Mouse (Mus musculus): ENCODE measurements around the gene Gpr84. TPM values are rescaled to one million over a fixed set of nuclear protein-coding genes. Genes with fewer than 3 reads are reported as not detected.
A peak's percentile ranks its signal among the peaks of the same experiment; 100 is the strongest.

Gpr84 gene
- polyA plus RNA-seq, 1 experiment from 2014 or later, result 0.26 TPM

DNA sequence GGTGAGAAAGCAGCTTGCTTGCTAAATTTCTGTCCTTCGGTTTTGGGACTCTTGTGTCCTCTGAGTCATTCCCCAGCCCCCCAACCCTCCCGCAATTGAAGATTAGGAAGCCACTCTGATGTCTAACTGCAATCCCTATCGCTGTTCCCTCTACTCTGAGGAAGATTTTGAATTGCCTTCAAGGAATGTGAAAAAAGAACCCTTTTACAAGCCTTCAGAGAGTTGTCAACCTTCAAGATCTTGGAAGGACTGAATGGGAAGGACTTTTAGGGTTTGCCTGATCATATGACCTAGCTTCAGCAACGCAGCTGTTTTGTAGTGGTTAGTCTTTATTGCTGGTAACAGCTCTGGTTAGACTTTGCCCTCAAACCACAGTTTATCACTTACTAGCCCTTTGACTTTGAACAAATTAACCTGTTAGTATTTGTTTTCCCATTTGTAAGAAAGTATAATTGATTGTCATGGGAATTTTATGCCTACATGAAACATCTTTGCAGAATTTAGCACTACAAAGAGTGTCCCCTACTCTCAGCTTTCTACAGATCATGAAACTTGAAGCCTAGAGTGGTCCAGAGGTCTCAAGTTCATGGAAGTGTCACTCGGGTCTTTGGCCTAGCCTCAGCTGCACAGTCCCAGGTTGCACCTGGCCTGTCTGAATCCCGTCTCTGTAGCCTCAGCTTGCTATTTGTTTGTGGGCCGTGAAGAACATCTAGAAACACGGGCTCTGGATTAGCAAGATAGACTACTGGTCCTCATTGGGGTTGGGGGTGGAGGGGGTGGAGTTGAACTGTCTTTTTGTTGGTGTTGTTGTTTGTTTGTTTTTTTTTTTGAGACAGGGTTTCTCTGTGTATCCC is 4.4 kb downstream of the Gpr84 start:
- Histone ChIP-seq H3K4me2 (ENCODE audit: low read length) (peak overlapping the region; percentile 81), H3K4me1 (ENCODE audit: control insufficient read depth, insufficient read depth, low read length) (peaks cover 58% of the 10 kb centered on the region), H3K27ac (replicated peaks; ENCODE audit: low read depth, low read length) (peak overlapping the region; percentile 99), H3K9ac (replicated peaks; ENCODE audit: low read length) (peak overlapping the region; percentile 76), H3K9me3 (ENCODE audit: control insufficient read depth, low read length) (no peaks in the 10 kb centered on the region), H3K4me3 (replicated peaks; ENCODE audit: low read depth, low read length) (peak overlapping the region; percentile 36), H3K27me3 (ENCODE audit: control insufficient read depth, insufficient read depth, low read length) (no peaks in the 10 kb centered on the region; the same call in 1 of the 2 replicates), H3K36me3 (ENCODE audit: control insufficient read depth, insufficient read depth, low read length) (no peaks in the 10 kb centered on the region)
- no peak for ATAC-seq (ENCODE audit: low FRiP score, low TSS enrichment)
- no peak for DNase-seq
- WGBS, result 29% methylated on average over 8 of the region's 8 CpGs

DNA sequence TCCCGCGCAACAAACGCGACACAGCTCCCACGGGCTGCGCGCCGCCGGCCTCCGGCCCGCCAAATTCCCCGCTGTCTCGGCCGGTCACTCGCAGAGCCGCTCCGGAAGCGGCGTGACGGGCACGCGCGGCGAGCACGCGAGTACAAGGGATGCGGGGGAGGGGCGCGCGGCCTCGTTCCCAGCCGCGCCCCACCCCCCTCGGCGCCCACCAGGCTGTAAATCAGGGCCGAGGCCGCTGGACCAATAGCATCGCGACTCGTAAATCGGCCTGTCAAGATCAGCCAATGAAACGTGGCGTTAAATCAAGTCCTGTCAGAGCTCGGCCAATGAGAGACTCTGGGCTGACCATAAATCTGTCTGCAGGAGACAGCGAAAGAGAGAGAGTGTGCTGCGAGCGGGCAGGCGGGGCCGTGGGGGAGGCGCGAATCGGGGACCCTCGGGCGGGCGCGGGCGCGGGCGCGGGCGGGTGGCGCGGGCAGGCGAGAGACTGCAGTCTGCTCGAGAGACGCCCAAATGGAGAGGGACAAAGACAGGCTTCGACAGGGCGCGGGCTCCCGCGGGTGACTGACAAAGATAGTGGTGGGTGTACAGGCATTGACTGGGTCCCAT is 5.2 kb downstream of the Gpr84 start:
- H3K36me3 ChIP-seq (ENCODE audit: control insufficient read depth, insufficient read depth, low read length), result no peaks in the 10 kb centered on the region
- peak overlapping the region; percentile 81 for H3K4me2 ChIP-seq (ENCODE audit: low read length)
- no peaks in the 10 kb centered on the region; the same call in 1 of the 2 replicates for H3K27me3 ChIP-seq (ENCODE audit: control insufficient read depth, insufficient read depth, low read length)
- no peaks in the 10 kb centered on the region for H3K9me3 ChIP-seq (ENCODE audit: control insufficient read depth, low read length)
- ATAC-seq (ENCODE audit: low FRiP score, low TSS enrichment), result peak; percentile 95
- H3K4me3 ChIP-seq (replicated peaks; ENCODE audit: low read depth, low read length), result peak overlapping the region; percentile 42
- DNase-seq, result peak; percentile 99
- H3K27ac ChIP-seq (replicated peaks; ENCODE audit: low read depth, low read length), result peak overlapping the region; percentile 99
- peaks cover 66% of the 10 kb centered on the region for H3K4me1 ChIP-seq (ENCODE audit: control insufficient read depth, insufficient read depth, low read length)
- H3K9ac ChIP-seq (replicated peaks; ENCODE audit: low read length), result peak overlapping the region; percentile 76
- under 1% methylated on average over 71 of the region's 71 CpGs for WGBS

DNA sequence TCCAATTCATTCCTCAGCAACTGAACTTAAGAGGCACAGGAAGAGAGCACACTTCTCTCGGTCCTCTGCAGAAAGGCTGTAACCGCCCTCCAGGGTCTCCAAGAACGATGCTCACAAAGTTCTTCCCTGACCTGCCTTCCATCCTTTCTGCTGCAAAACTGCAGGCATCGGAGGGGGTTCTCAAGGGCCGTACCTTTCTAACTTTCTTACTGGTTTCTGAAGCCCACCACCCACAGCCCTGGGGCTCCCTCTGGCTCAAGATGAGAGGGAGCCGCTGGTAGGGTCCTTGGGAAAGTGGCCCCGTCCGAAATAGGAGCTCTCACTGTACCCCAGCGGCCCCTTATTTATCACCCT is 5.8 kb downstream of the Gpr84 start:
- Histone ChIP-seq H3K27me3 (ENCODE audit: control insufficient read depth, insufficient read depth, low read length) (no peaks in the 10 kb centered on the region; the same call in 1 of the 2 replicates), H3K9me3 (ENCODE audit: control insufficient read depth, low read length) (no peaks in the 10 kb centered on the region), H3K27ac (replicated peaks; ENCODE audit: low read depth, low read length) (peak overlapping the region; percentile 98), H3K4me3 (replicated peaks; ENCODE audit: low read depth, low read length) (peak overlapping the region; percentile 42), H3K4me2 (ENCODE audit: low read length) (peak overlapping the region; percentile 81), H3K36me3 (ENCODE audit: control insufficient read depth, insufficient read depth, low read length) (no peaks in the 10 kb centered on the region), H3K4me1 (ENCODE audit: control insufficient read depth, insufficient read depth, low read length) (peaks cover 70% of the 10 kb centered on the region), H3K9ac (replicated peaks; ENCODE audit: low read length) (peak overlapping the region; percentile 74)
- 2% methylated on average over 9 of the region's 9 CpGs for WGBS
- DNase-seq, result peak; percentile 52
- no peak for ATAC-seq (ENCODE audit: low FRiP score, low TSS enrichment)

DNA sequence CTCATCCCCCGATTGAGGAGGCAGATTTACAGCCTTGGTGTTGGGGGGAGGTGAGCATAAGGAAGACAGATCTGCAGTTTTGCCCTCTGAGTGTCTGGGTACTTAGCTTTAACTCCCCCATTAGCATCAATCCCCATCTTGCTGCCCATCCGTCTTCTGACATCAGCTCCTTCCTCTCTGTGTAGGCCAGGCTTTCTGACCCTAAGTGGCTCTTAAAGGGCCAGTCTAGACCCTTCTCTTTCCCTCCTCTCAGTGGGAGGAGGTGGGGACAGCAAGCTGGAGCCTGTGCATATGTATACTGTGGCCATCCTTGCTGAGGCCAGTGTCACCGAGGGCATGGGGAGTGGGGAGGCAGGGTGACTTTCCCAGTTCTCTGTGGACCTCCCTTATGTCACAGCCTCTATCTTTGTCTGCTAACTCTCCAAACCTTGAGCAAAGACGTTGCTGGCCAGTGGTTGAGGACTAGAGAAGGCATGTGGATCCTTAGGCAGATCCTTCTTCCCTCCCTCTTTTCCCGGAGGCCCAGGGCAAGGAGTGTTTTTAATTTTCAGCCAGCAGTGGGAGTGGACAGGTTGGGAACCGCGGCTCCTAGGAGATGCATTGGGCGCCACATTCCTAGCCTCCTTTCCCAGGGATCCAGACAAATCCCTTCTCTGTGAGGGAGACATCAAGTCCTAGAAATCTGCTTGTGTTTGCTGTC is 6.3 kb downstream of the Gpr84 start:
- no peak for DNase-seq
- Histone ChIP-seq H3K9me3 (ENCODE audit: control insufficient read depth, low read length) (no peaks in the 10 kb centered on the region), H3K27me3 (ENCODE audit: control insufficient read depth, insufficient read depth, low read length) (no peaks in the 10 kb centered on the region; the same call in 1 of the 2 replicates), H3K4me1 (ENCODE audit: control insufficient read depth, insufficient read depth, low read length) (peaks cover 75% of the 10 kb centered on the region), H3K9ac (replicated peaks; ENCODE audit: low read length) (peak overlapping the region; percentile 74), H3K4me3 (replicated peaks; ENCODE audit: low read depth, low read length) (peak overlapping the region; percentile 42), H3K27ac (replicated peaks; ENCODE audit: low read depth, low read length) (peak overlapping the region; percentile 98), H3K36me3 (ENCODE audit: control insufficient read depth, insufficient read depth, low read length) (no peaks in the 10 kb centered on the region), H3K4me2 (ENCODE audit: low read length) (peak overlapping the region; percentile 81)
- ATAC-seq (ENCODE audit: low FRiP score, low TSS enrichment), result no peak
- WGBS, result 8% methylated on average over 8 of the region's 8 CpGs

DNA sequence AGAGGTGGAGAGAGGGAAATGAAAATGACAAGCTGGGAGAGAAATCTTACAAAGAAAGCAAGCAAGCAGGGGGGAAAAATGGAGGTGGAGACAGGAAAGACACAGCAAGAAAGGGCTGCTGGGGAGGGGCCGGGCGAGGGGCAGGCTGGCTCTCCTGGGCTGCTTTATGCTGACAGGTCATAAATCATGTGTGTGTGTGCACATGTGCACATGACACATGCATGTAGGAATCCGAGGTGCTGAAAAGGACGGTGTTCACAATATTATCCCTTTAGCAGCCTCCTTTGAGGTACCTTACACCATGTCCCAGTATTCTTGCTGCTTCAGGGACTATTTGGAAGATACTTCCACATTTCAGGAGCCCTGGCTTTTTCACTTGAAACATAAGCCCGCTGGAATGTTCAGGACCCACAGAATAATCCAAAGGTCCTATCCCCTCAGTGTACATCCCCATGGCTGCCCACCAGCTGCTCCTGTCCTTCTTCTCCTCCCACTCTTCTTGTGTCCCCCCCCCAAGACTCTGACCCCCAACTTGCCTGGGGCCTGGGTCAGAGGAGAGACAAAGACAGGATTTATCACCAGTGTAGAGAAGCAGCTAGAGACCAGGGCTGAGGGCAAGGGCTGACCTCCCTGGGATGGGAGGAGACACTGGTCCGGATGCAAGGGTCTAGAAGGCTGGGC is 7.9 kb downstream of the Gpr84 start:
- Histone ChIP-seq H3K36me3 (ENCODE audit: control insufficient read depth, insufficient read depth, low read length) (no peaks in the 10 kb centered on the region), H3K27ac (replicated peaks; ENCODE audit: low read depth, low read length) (peak overlapping the region; percentile 98), H3K4me1 (ENCODE audit: control insufficient read depth, insufficient read depth, low read length) (peaks cover 85% of the 10 kb centered on the region), H3K9ac (replicated peaks; ENCODE audit: low read length) (no peak overlapping the region; the same call in 1 of the 2 replicates), H3K4me2 (ENCODE audit: low read length) (no peak overlapping the region), H3K27me3 (ENCODE audit: control insufficient read depth, insufficient read depth, low read length) (no peaks in the 10 kb centered on the region), H3K4me3 (replicated peaks; ENCODE audit: low read depth, low read length) (no peak overlapping the region), H3K9me3 (ENCODE audit: control insufficient read depth, low read length) (no peaks in the 10 kb centered on the region)
- DNase-seq (no peak), ATAC-seq (ENCODE audit: low FRiP score, low TSS enrichment) (no peak)
- WGBS, result 41% methylated on average over 6 of the region's 6 CpGs

DNA sequence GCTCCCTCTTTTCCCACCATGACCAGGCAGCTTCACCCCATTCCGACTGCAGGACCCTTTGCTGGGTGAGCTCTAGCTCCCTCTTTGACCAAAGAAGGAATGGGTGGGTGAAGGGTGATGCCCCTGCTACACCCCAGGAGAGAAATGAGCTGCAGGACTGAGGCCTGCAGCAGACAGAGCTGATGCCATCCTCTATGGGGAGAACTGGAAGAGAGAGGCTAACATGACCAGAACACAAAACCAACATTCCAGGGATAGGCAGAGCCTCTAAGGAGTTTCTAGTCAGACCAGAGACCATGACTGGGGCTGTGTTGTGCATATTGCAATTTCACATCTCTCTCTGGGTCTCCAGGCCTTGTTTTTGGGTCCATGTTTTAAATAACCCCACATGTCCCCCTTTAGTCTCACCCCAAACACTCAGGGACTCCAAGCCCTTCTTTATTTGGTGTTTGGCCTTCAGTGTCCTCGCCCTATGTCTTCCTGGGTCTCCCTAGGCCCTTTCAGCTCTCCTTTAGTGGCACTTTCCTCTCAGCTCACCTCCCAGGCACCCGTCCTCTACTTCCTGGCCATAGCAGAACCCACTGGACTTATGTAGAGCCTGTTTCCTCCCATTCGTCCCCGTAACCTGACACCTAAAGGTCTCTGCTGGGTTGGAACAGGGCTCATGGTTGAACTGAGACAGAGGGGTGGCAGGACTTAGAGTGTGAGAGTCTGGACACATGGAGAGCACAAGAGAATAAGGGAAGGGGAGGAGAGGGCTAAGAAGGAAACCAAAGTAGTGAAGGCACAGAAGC is 8.7 kb downstream of the Gpr84 start:
- Histone ChIP-seq H3K4me1 (ENCODE audit: control insufficient read depth, insufficient read depth, low read length) (peaks cover 89% of the 10 kb centered on the region), H3K27ac (replicated peaks; ENCODE audit: low read depth, low read length) (peak overlapping the region; percentile 98), H3K4me2 (ENCODE audit: low read length) (0 out of 2 replicates have a peak overlapping the region, but pooled peaks have one; percentile 17), H3K4me3 (replicated peaks; ENCODE audit: low read depth, low read length) (no peak overlapping the region), H3K9ac (replicated peaks; ENCODE audit: low read length) (no peak overlapping the region; the same call in 1 of the 2 replicates), H3K27me3 (ENCODE audit: control insufficient read depth, insufficient read depth, low read length) (no peaks in the 10 kb centered on the region), H3K9me3 (ENCODE audit: control insufficient read depth, low read length) (no peaks in the 10 kb centered on the region), H3K36me3 (ENCODE audit: control insufficient read depth, insufficient read depth, low read length) (no peaks in the 10 kb centered on the region)
- 33% methylated on average over 5 of the region's 5 CpGs for WGBS
- no peak for ATAC-seq (ENCODE audit: low FRiP score, low TSS enrichment)
- DNase-seq, result no peak

DNA sequence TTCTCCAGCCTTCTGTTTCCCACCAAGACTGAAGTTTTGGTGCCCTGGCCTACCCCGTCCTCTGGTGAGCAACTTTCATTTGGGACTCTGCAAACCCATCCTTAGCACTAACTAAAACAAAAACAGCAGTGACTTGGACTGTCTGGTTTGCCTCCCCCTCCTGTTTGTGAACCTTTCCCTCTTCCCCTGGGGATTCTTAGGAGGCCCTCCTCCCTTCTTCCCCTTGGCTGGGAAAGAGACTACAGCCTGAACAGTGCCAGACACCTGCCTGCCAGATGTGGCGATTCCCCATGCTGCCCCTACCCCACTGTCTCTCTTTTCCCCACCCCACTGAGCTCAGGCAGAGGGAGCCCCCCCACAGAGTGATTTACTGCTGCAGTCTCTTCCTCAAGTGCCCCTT is 9.4 kb downstream of the Gpr84 start:
- Histone ChIP-seq H3K4me3 (replicated peaks; ENCODE audit: low read depth, low read length) (no peak overlapping the region), H3K27me3 (ENCODE audit: control insufficient read depth, insufficient read depth, low read length) (no peaks in the 10 kb centered on the region), H3K36me3 (ENCODE audit: control insufficient read depth, insufficient read depth, low read length) (peaks cover 4% of the 10 kb centered on the region; the same call in 1 of the 2 replicates), H3K9ac (replicated peaks; ENCODE audit: low read length) (peak overlapping the region; percentile 42; the same call in 1 of the 2 replicates), H3K4me2 (ENCODE audit: low read length) (peak overlapping the region; percentile 52), H3K27ac (replicated peaks; ENCODE audit: low read depth, low read length) (peak overlapping the region; percentile 98), H3K4me1 (ENCODE audit: control insufficient read depth, insufficient read depth, low read length) (peaks cover 91% of the 10 kb centered on the region), H3K9me3 (ENCODE audit: control insufficient read depth, low read length) (no peaks in the 10 kb centered on the region)
- no peak for ATAC-seq (ENCODE audit: low FRiP score, low TSS enrichment)
- peak; percentile 52 for DNase-seq
- 14% methylated on average over 2 of the region's 2 CpGs for WGBS

Data from midbrain, embryonic 14.5 days (tissue).